Mouse (Mus musculus) olfactory bulb, adult 2 months (tissue): ENCODE data around the gene Hcfc2.

Experiments used
- CTCF ChIP-seq: fragments of 200-500 bp; IDR thresholded peaks from 2 replicates; pipeline ENCODE4 v1.5.1; 2012; ENCODE audit warnings: low read depth, mild to moderate bottlenecking, low read length, moderate library complexity; ENCODE audit not compliant: insufficient read depth
- POLR2A ChIP-seq: fragments of 200-500 bp; IDR thresholded peaks from 2 replicates; pipeline ENCODE4 v1.6.1; 2012; ENCODE audit warnings: mild to moderate bottlenecking, low read depth, low read length, moderate library complexity; ENCODE audit not compliant: insufficient read depth

GRCm38 (mm10) chr10:82741354-82741753 lies 45.4 kb downstream of the Hcfc2 start:
- TF ChIP-seq CTCF: no peak
- no peak for TF ChIP-seq POLR2A
